ENCODE assay signal across 29 mouse cellular contexts in the genomic region with DNA sequence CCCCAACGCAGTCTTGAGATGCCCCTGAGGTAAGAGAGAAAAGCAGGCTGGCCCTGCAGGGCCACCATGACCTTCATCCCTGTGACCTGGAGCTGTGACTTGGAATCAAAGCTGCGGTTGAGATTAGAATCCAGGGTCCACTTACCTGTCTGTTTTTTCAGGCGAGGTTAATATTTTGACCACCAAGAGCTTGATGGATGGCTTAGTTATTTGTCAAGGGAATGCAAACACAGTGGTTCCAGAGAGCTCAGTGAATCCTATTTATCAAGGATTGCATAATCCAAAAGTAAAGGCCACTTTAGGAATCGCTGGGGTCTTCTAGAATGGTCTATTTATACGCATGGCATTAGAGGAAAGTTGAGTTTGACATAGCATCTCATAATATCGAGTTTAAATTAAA. TPM values are rescaled to one million over a fixed set of nuclear protein-coding genes. Genes with fewer than 3 reads are reported as not detected.
DNase-seq lines count a peak whose midpoint lies in the region; ATAC-seq and TF ChIP-seq lines count a peak whose summit lies in the region.
"Had no signal": no experiment of that assay in that cellular context is flagged by ENCODE, and none has a peak within 500 bp of the region (broad histone marks: within the 10 kb centered on the region; RNA-seq: fewer than 3 reads in every experiment).

No protein-coding gene starts in this region.

- no peak overlapping the region for H3K9ac ChIP-seq in liver, adult 2 months (ENCODE audit: low read depth, low read length)
- H3K9ac ChIP-seq in liver, embryonic 13.5 days: no peak overlapping the region
- H3K9ac ChIP-seq in liver, embryonic 15.5 days: no peak overlapping the region
- H3K9ac ChIP-seq in liver, postnatal 0 days (replicated peaks): no peak overlapping the region
- no peak overlapping the region for H3K9ac ChIP-seq in heart, embryonic 11.5 days (ENCODE audit: low read depth, low read length)
- H3K9ac ChIP-seq: embryonic facial prominence, embryonic 12.5 days; forebrain, embryonic 13.5 days; forebrain, embryonic 15.5 days had no signal

- H3K4me2 ChIP-seq in liver, embryonic 13.5 days: no peak overlapping the region
- no peak overlapping the region for H3K4me2 ChIP-seq in liver, embryonic 15.5 days
- H3K4me2 ChIP-seq in liver, postnatal 0 days (ENCODE audit: low read depth, low read length): no peak overlapping the region
- H3K4me2 ChIP-seq in heart, embryonic 11.5 days: no peak overlapping the region
- H3K4me2 ChIP-seq: embryonic facial prominence, embryonic 12.5 days; forebrain, embryonic 13.5 days; forebrain, embryonic 15.5 days had no signal

- no peak; the same call in 1 of the 2 replicates for TF ChIP-seq EP300 in liver, postnatal 0 days (IDR thresholded peaks at IDR 0.05; ENCODE audit: low read depth)

- TF ChIP-seq CTCF in liver, adult 2 months (IDR thresholded peaks at IDR 0.05; ENCODE audit: low read depth, low read length): no peak
- TF ChIP-seq CTCF in liver, postnatal 0 days (IDR thresholded peaks at IDR 0.05; ENCODE audit: low read depth): no peak

- H3K36me3 ChIP-seq in liver, adult 2 months (ENCODE audit: control insufficient read depth, insufficient read depth, low read length): peaks cover 33% of the 10 kb centered on the region
- H3K36me3 ChIP-seq in liver, embryonic 13.5 days: no peaks in the 10 kb centered on the region
- H3K36me3 ChIP-seq in liver, embryonic 15.5 days (replicated peaks): no peaks in the 10 kb centered on the region
- H3K36me3 ChIP-seq in liver, postnatal 0 days (replicated peaks; ENCODE audit: insufficient read depth, low read length): no peaks in the 10 kb centered on the region
- no peaks in the 10 kb centered on the region for H3K36me3 ChIP-seq in heart, embryonic 11.5 days (ENCODE audit: control insufficient read depth, insufficient read depth, low read length)
- H3K36me3 ChIP-seq: embryonic facial prominence, embryonic 10.5 days; embryonic facial prominence, embryonic 12.5 days; forebrain, embryonic 15.5 days; G1E had no signal

- no peaks in the 10 kb centered on the region for H3K79me2 ChIP-seq in liver, adult 2 months (ENCODE audit: control insufficient read depth, insufficient read depth, low read length)

- peaks cover 18% of the 10 kb centered on the region for H3K4me1 ChIP-seq in liver, adult 2 months (ENCODE audit: control insufficient read depth, insufficient read depth, low read length)
- H3K4me1 ChIP-seq in liver, embryonic 13.5 days (replicated peaks): no peaks in the 10 kb centered on the region; the same call in 1 of the 2 replicates
- peaks cover 7% of the 10 kb centered on the region; the same call in 1 of the 2 replicates for H3K4me1 ChIP-seq in liver, embryonic 15.5 days (replicated peaks)
- H3K4me1 ChIP-seq in liver, postnatal 0 days (ENCODE audit: insufficient read depth): no peaks in the 10 kb centered on the region; the same call in 1 of the 2 replicates
- H3K4me1 ChIP-seq in heart, embryonic 11.5 days (ENCODE audit: control insufficient read depth, insufficient read depth, low read length): no peaks in the 10 kb centered on the region
- H3K4me1 ChIP-seq: embryonic facial prominence, embryonic 10.5 days; embryonic facial prominence, embryonic 12.5 days; forebrain, embryonic 13.5 days; forebrain, embryonic 15.5 days had no signal

- peak overlapping the region; percentile 3; the same call in 1 of the 2 replicates for H3K27ac ChIP-seq in liver, adult 2 months (replicated peaks; ENCODE audit: insufficient read depth, low read depth, low read length)
- H3K27ac ChIP-seq in liver, embryonic 13.5 days: no peak overlapping the region
- H3K27ac ChIP-seq in liver, embryonic 15.5 days (replicated peaks): no peak overlapping the region
- peak overlapping the region; percentile 9; the same call in 1 of the 2 replicates for H3K27ac ChIP-seq in liver, postnatal 0 days (ENCODE audit: low read depth)
- H3K27ac ChIP-seq in heart, embryonic 11.5 days (ENCODE audit: low read depth, low read length): no peak overlapping the region
- H3K27ac ChIP-seq: embryonic facial prominence, embryonic 10.5 days; embryonic facial prominence, embryonic 12.5 days; forebrain, embryonic 13.5 days; forebrain, embryonic 15.5 days had no signal

- no peak for TF ChIP-seq POLR2A in liver, adult 2 months (IDR thresholded peaks at IDR 0.05; ENCODE audit: extremely low read depth, insufficient read depth, low read length)

- DNase-seq in liver, adult 2 months (ENCODE audit: extremely low read depth, low read depth, low spot score): peak; percentile 59
- no peak for DNase-seq in liver
- DNase-seq in liver, embryonic 13.5 days: no peak
- DNase-seq in liver, postnatal 0 days: no peak
- no peak for DNase-seq in embryo, embryonic 9.5 days (ENCODE audit: extremely low spot score)
- DNase-seq: adrenal gland, adult 8-10 months; adrenal gland, postnatal 14 days; B cell, adult 2 months; cerebellum, adult 11 months; cerebellum, adult 18-20 months; cerebellum, adult 8-10 months; cerebellum, adult 9-11 months; cerebellum, postnatal 14 days; cerebellum, postnatal 36 days; embryo, embryonic 11 days had no signal

- ATAC-seq in liver, embryonic 13.5 days (ENCODE audit: low read depth): peak; percentile 39; the same call in 1 of the 2 replicates
- peak; percentile 44; the same call in 1 of the 2 replicates for ATAC-seq in liver, embryonic 15.5 days (ENCODE audit: insufficient read depth)
- no peak for ATAC-seq in liver, postnatal 0 days
- no peak for ATAC-seq in heart, embryonic 11.5 days (replicated peaks; ENCODE audit: insufficient number of reproducible peaks, low FRiP score, low TSS enrichment)
- ATAC-seq: activated CD4-positive, CD25-positive, alpha-beta regulatory T cell, adult 4 months; CD4-positive, CD25-positive, alpha-beta regulatory T cell, adult 4 months; forebrain, embryonic 13.5 days; forebrain, embryonic 15.5 days; Patski had no signal

- H3K9me3 ChIP-seq in liver, embryonic 13.5 days (replicated peaks): no peaks in the 10 kb centered on the region
- H3K9me3 ChIP-seq in liver, embryonic 15.5 days (replicated peaks): no peaks in the 10 kb centered on the region
- H3K9me3 ChIP-seq in liver, postnatal 0 days (ENCODE audit: low read length): no peaks in the 10 kb centered on the region
- no peaks in the 10 kb centered on the region for H3K9me3 ChIP-seq in heart, embryonic 11.5 days (replicated peaks; ENCODE audit: control insufficient read depth, low read length)
- H3K9me3 ChIP-seq: embryonic facial prominence, embryonic 10.5 days; embryonic facial prominence, embryonic 12.5 days; forebrain, embryonic 13.5 days; forebrain, embryonic 15.5 days; G1E had no signal

- 34% methylated on average over 6 of the region's 6 CpGs for WGBS in liver, adult 2 months
- WGBS in liver, embryonic 13.5 days (ENCODE audit: insufficient replicate concordance): 61% methylated on average over 6 of the region's 6 CpGs
- WGBS in liver, embryonic 15.5 days (ENCODE audit: insufficient replicate concordance): 59% methylated on average over 6 of the region's 6 CpGs
- 59% methylated on average over 6 of the region's 6 CpGs for WGBS in liver, postnatal 0 days (ENCODE audit: insufficient replicate concordance)
- 81% methylated on average over 6 of the region's 6 CpGs for WGBS in heart, embryonic 11.5 days (ENCODE audit: insufficient replicate concordance)

- no peak overlapping the region for H3K4me3 ChIP-seq in liver, adult 2 months (ENCODE audit: insufficient read depth, low read depth, low read length)
- H3K4me3 ChIP-seq in liver, embryonic 13.5 days (replicated peaks): no peak overlapping the region
- H3K4me3 ChIP-seq in liver, embryonic 15.5 days (replicated peaks): no peak overlapping the region
- no peak overlapping the region for H3K4me3 ChIP-seq in liver, postnatal 0 days (ENCODE audit: low read depth, low read length)
- H3K4me3 ChIP-seq in heart, embryonic 11.5 days (ENCODE audit: low read depth, low read length): no peak overlapping the region
- H3K4me3 ChIP-seq: embryonic facial prominence, embryonic 10.5 days; embryonic facial prominence, embryonic 12.5 days; forebrain, embryonic 13.5 days; forebrain, embryonic 15.5 days had no signal

- H3K27me3 ChIP-seq in liver, adult 2 months (ENCODE audit: control insufficient read depth, insufficient read depth, low read length): no peaks in the 10 kb centered on the region
- H3K27me3 ChIP-seq in liver, embryonic 13.5 days: no peaks in the 10 kb centered on the region
- no peaks in the 10 kb centered on the region for H3K27me3 ChIP-seq in liver, embryonic 15.5 days
- no peaks in the 10 kb centered on the region for H3K27me3 ChIP-seq in liver, postnatal 0 days (ENCODE audit: insufficient read depth, low read length)
- H3K27me3 ChIP-seq in heart, embryonic 11.5 days (ENCODE audit: control insufficient read depth, insufficient read depth, low read length): no peaks in the 10 kb centered on the region
- H3K27me3 ChIP-seq: CH12.LX; embryonic facial prominence, embryonic 12.5 days; forebrain, embryonic 13.5 days; forebrain, embryonic 15.5 days; Patski had no signal

RNA-seq across cellular contexts. Expression of gene 5830473C10Rik, which starts 21.3 kb away (rescaled TPM):
- total RNA-seq in liver, adult 2 months (2014; rRNA removed): 22.2 and 39.4 TPM in 2 replicates
- polyA plus RNA-seq in liver, adult 2 months (2012; rRNA removed): 20.6 and 36.0 TPM in 2 replicates
- 0.28 and 0.42 TPM in 2 replicates for polyA plus RNA-seq in liver, embryonic 13.5 days (2015; fragmentation: Nextera tagmentation; extraction: Ambion mirVana)
- 1.0 and 1.5 TPM in 2 replicates for polyA plus RNA-seq in liver, embryonic 15.5 days (2015; fragmentation: Nextera tagmentation; extraction: Ambion mirVana)
- polyA plus RNA-seq in liver, postnatal 0 days (2015; fragmentation: Nextera tagmentation; extraction: Ambion mirVana): 9.4 and 10.0 TPM in 2 replicates
- not detected in 2 replicates for polyA plus RNA-seq in heart, embryonic 11.5 days (2014; fragmentation: Nextera tagmentation; extraction: Ambion mirVana)
- total RNA-seq: adrenal gland, adult 18-20 months; adrenal gland, adult 8-10 months; G1E had no signal
- polyA plus RNA-seq: activated CD4-positive, CD25-positive, alpha-beta regulatory T cell, adult 4 months; embryonic facial prominence, embryonic 10.5 days; forebrain, embryonic 11.5 days; forebrain, embryonic 13.5 days; forebrain, embryonic 15.5 days; G1E had no signal

RNA-seq across cellular contexts. Expression of gene Rassf6, which starts 58.3 kb away (rescaled TPM):
- 24.6 and 30.1 TPM in 2 replicates for total RNA-seq in liver, adult 2 months (2014; rRNA removed)
- 3.2 and 3.9 TPM in 2 replicates for polyA plus RNA-seq in liver, adult 2 months (2012; rRNA removed)
- 3.8 and 4.9 TPM in 2 replicates for polyA plus RNA-seq in liver, embryonic 13.5 days (2015; fragmentation: Nextera tagmentation; extraction: Ambion mirVana)
- 4.8 and 5.5 TPM in 2 replicates for polyA plus RNA-seq in liver, embryonic 15.5 days (2015; fragmentation: Nextera tagmentation; extraction: Ambion mirVana)
- polyA plus RNA-seq in liver, postnatal 0 days (2015; fragmentation: Nextera tagmentation; extraction: Ambion mirVana): 7.1 and 7.9 TPM in 2 replicates
- polyA plus RNA-seq in heart, embryonic 11.5 days (2014; fragmentation: Nextera tagmentation; extraction: Ambion mirVana): 0.29 and 0.49 TPM in 2 replicates
- total RNA-seq: common myeloid progenitor, adult 5-6 weeks; G1E had no signal
- polyA plus RNA-seq: forebrain, embryonic 13.5 days; G1E had no signal

Comparison
In these comparisons a context has a peak if more than half of its experiments do, and no peak if none do; other contexts are left out.
1. H3K27ac ChIP-seq: peak in liver, adult 2 months (single experiment) and liver, postnatal 0 days (single experiment); none in liver, embryonic 13.5 days (single experiment), liver, embryonic 15.5 days (single experiment) and heart, embryonic 11.5 days (single experiment).
2. ATAC-seq: peak in liver, embryonic 13.5 days (single experiment) and liver, embryonic 15.5 days (single experiment); none in liver, postnatal 0 days (single experiment) and heart, embryonic 11.5 days (single experiment).